Mouse (Mus musculus): ENCODE measurements around the gene Bin2. TPM values are rescaled to one million over a fixed set of nuclear protein-coding genes. Genes with fewer than 3 reads are reported as not detected.

The Bin2 gene
- polyA plus RNA-seq, 1 experiment from 2014 or later: 2.1 TPM

DNA sequence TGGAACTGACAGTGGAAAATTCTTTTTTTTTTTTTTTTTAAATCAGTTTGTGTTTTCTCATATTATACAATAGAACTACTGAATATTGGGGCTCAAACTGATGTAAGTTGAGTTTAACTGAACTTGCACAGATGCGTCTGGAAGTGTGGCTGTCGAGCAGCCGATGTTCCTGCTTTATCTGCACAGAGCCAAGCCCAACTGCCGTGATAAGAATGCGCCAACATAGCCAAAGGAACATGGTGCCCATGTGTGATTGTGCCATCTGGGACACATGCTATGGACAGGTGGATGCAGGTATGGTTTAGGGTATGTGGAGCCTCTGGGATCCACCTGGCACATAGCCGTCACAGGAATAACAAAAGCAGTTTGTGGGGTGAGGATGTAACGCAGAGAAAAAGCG lies 16.5 kb upstream of the Bin2 start:
- Histone ChIP-seq H3K4me2 (replicated peaks; ENCODE audit: low read depth, low read length) (no peak overlapping the region), H3K27me3 (ENCODE audit: insufficient read depth, low read length) (no peaks in the 10 kb centered on the region), H3K9me3 (ENCODE audit: low read length) (peaks cover 9% of the 10 kb centered on the region), H3K9ac (replicated peaks; ENCODE audit: low read length) (no peak overlapping the region), H3K36me3 (ENCODE audit: insufficient read depth, low read length) (0 out of 2 replicates have a peak, but pooled peaks cover 3% of the 10 kb centered on the region), H3K4me3 (ENCODE audit: low read length) (no peak overlapping the region), H3K4me1 (ENCODE audit: insufficient read depth, low read length) (peaks cover 19% of the 10 kb centered on the region), H3K27ac (ENCODE audit: low read length) (no peak overlapping the region)
- WGBS: 92% methylated on average over 8 of the region's 8 CpGs
- no peak for ATAC-seq (ENCODE audit: low FRiP score, low TSS enrichment)

DNA sequence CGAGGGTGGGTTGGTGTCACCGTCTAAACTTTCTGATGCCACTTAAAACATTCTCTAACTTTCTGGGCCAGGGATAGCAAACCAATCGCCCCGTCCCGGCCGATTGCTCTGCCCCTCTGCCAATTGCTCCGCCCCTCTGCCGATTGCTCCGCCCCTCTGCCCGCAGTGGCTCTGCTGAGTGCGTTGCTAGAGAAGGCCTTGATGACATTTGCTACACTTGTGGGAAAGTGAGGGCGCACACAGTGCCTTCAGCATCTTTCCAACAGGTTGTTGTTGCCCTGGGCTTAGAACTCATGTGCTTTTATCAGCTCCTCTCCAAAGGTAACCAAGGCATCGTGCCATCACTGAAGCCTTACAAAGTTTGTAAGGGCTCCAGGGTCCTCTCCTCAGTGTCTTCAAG lies 15.9 kb upstream of the Bin2 start:
- Histone ChIP-seq H3K4me2 (replicated peaks; ENCODE audit: low read depth, low read length) (no peak overlapping the region), H3K9ac (replicated peaks; ENCODE audit: low read length) (no peak overlapping the region), H3K27me3 (ENCODE audit: insufficient read depth, low read length) (no peaks in the 10 kb centered on the region), H3K36me3 (ENCODE audit: insufficient read depth, low read length) (0 out of 2 replicates have a peak, but pooled peaks cover under 1% of the 10 kb centered on the region), H3K4me3 (ENCODE audit: low read length) (no peak overlapping the region), H3K4me1 (ENCODE audit: insufficient read depth, low read length) (peaks cover 25% of the 10 kb centered on the region), H3K9me3 (ENCODE audit: low read length) (peaks cover 3% of the 10 kb centered on the region), H3K27ac (ENCODE audit: low read length) (no peak overlapping the region)
- 29% methylated on average over 13 of the region's 13 CpGs for WGBS
- ATAC-seq (ENCODE audit: low FRiP score, low TSS enrichment): no peak

DNA sequence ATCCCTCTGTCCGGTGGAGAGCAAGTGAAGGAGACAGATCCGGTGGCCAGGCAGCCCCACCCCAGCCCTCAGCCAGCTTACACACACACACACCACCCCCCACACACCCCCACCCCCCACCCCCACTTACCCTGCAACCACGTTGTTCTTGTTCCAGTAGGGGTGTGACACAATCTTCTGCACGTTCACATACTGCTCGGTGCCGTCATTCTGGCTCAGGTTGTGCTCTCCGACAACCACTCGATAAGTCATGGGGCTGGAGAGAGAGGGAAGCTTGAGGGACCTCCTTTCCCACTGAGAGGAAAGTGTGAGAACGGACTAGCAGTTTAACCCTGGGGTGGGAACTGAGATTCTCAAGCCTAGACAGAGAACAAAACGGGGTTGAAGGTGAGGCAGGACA lies 15.1 kb upstream of the Bin2 start:
- Histone ChIP-seq H3K4me2 (replicated peaks; ENCODE audit: low read depth, low read length) (no peak overlapping the region), H3K9ac (replicated peaks; ENCODE audit: low read length) (no peak overlapping the region), H3K4me3 (ENCODE audit: low read length) (no peak overlapping the region), H3K4me1 (ENCODE audit: insufficient read depth, low read length) (peaks cover 33% of the 10 kb centered on the region), H3K36me3 (ENCODE audit: insufficient read depth, low read length) (no peaks in the 10 kb centered on the region), H3K27ac (ENCODE audit: low read length) (no peak overlapping the region), H3K9me3 (ENCODE audit: low read length) (no peaks in the 10 kb centered on the region; the same call in 1 of the 2 replicates), H3K27me3 (ENCODE audit: insufficient read depth, low read length) (no peaks in the 10 kb centered on the region)
- WGBS: 61% methylated on average over 10 of the region's 10 CpGs
- no peak for ATAC-seq (ENCODE audit: low FRiP score, low TSS enrichment)

DNA sequence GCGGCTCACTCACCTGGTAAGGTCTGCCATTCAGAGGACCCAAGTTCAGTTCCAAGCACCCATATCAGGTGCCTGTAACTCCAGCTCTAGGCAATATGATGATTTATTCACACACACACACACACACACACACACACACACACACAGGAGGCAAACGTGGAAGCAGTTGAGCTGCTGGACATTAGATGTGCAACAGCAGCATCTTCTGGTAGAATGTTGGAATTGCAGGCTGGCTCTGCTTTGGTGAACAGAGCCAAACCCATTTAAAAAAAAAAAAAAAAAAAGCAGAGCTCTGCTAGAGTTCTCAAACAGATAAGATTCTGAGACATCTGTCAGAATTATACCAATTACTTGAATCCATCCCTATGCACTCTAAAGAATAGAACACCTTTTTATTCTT lies 13.7 kb upstream of the Bin2 start:
- no peak for ATAC-seq (ENCODE audit: low FRiP score, low TSS enrichment)
- Histone ChIP-seq H3K4me1 (ENCODE audit: insufficient read depth, low read length) (peaks cover 42% of the 10 kb centered on the region), H3K4me3 (ENCODE audit: low read length) (no peak overlapping the region), H3K4me2 (replicated peaks; ENCODE audit: low read depth, low read length) (no peak overlapping the region), H3K27me3 (ENCODE audit: insufficient read depth, low read length) (no peaks in the 10 kb centered on the region), H3K27ac (ENCODE audit: low read length) (no peak overlapping the region), H3K9me3 (ENCODE audit: low read length) (no peaks in the 10 kb centered on the region), H3K36me3 (ENCODE audit: insufficient read depth, low read length) (no peaks in the 10 kb centered on the region), H3K9ac (replicated peaks; ENCODE audit: low read length) (no peak overlapping the region)
- WGBS: 50% methylated on average over 2 of the region's 2 CpGs

DNA sequence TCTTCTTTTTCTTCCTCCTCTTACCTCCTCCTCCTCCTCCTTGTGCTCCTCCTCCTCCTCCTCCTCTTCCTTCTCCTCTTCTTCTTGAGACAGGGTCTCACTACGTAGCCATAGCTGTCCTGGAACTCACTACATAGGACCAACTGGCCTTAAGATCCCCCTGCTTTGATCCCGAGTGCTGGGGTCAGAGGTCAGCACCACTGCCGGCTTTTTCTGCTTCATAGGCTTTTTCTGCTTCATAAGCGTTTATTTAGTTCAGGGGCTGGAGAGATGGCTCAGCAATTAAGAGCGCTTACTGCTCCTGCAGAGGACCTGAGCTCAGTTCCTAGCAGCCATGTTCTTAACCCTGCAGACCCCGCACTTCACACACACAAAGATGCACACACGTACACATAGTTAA lies 12.4 kb upstream of the Bin2 start:
- Histone ChIP-seq H3K4me3 (ENCODE audit: low read length) (no peak overlapping the region), H3K27me3 (ENCODE audit: insufficient read depth, low read length) (no peaks in the 10 kb centered on the region), H3K4me1 (ENCODE audit: insufficient read depth, low read length) (peaks cover 37% of the 10 kb centered on the region), H3K9ac (replicated peaks; ENCODE audit: low read length) (no peak overlapping the region), H3K27ac (ENCODE audit: low read length) (no peak overlapping the region), H3K9me3 (ENCODE audit: low read length) (no peaks in the 10 kb centered on the region), H3K36me3 (ENCODE audit: insufficient read depth, low read length) (no peaks in the 10 kb centered on the region), H3K4me2 (replicated peaks; ENCODE audit: low read depth, low read length) (no peak overlapping the region)
- WGBS: 30% methylated on average over 7 of the region's 7 CpGs
- no peak for ATAC-seq (ENCODE audit: low FRiP score, low TSS enrichment)

DNA sequence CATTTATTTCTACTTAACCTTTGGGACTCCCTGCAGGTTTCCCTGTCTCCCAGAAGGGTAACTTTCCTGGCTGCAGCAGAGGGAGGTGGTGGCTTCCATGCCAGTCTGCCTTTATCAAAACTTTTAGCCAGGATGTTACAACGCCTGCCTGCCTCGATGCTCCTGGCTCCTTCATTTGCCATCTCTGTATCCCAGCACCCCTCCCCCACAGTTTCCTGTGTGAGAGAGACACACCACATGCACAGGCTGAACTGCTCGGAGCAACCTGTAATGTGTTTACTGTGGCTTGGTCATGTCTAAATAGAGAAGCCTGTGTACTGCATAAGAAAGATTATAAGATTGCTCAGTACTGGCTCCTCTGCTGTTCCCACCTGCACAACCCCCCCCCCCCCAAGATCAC lies 11.0 kb upstream of the Bin2 start:
- H3K9me3 ChIP-seq (ENCODE audit: low read length): no peaks in the 10 kb centered on the region
- no peaks in the 10 kb centered on the region for H3K36me3 ChIP-seq (ENCODE audit: insufficient read depth, low read length)
- 0 out of 2 replicates have a peak overlapping the region, but pooled peaks have one; percentile 19 for H3K4me2 ChIP-seq (replicated peaks; ENCODE audit: low read depth, low read length)
- ATAC-seq (ENCODE audit: low FRiP score, low TSS enrichment): no peak; the same call in 1 of the 2 replicates
- H3K4me3 ChIP-seq (ENCODE audit: low read length): no peak overlapping the region
- H3K27me3 ChIP-seq (ENCODE audit: insufficient read depth, low read length): no peaks in the 10 kb centered on the region
- H3K4me1 ChIP-seq (ENCODE audit: insufficient read depth, low read length): peaks cover 40% of the 10 kb centered on the region
- H3K9ac ChIP-seq (replicated peaks; ENCODE audit: low read length): peak overlapping the region; percentile 24; the same call in 1 of the 2 replicates
- peak overlapping the region; percentile 85 for H3K27ac ChIP-seq (ENCODE audit: low read length)
- 34% methylated on average over 3 of the region's 3 CpGs for WGBS

DNA sequence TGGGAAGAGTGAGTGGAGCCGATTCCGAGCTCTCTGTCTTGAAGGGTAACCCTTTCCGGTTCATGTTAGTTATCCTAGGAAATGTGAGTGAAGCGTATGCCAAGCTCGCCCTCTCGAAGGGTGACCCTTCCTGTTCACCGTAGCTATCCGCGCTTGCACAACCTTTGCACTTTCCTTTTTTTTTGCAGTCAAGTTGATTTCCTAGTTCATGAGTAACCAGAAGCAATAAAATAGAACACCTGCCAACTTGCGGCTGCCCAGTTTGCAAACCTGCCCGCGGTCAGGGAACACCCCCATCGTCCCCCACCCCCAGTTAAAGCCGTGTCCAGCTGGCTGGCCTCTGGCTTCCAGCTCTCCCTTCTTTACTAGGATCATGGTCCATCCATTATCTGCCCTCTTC lies 9.7 kb upstream of the Bin2 start:
- Histone ChIP-seq H3K9ac (replicated peaks; ENCODE audit: low read length) (0 out of 2 replicates have a peak overlapping the region, but pooled peaks have one; percentile 22), H3K36me3 (ENCODE audit: insufficient read depth, low read length) (no peaks in the 10 kb centered on the region), H3K27ac (ENCODE audit: low read length) (peak overlapping the region; percentile 85), H3K4me3 (ENCODE audit: low read length) (no peak overlapping the region), H3K4me2 (replicated peaks; ENCODE audit: low read depth, low read length) (peak overlapping the region; percentile 14; the same call in 1 of the 2 replicates), H3K9me3 (ENCODE audit: low read length) (no peaks in the 10 kb centered on the region), H3K4me1 (ENCODE audit: insufficient read depth, low read length) (peaks cover 48% of the 10 kb centered on the region), H3K27me3 (ENCODE audit: insufficient read depth, low read length) (no peaks in the 10 kb centered on the region)
- ATAC-seq (ENCODE audit: low FRiP score, low TSS enrichment): peak; percentile 49
- 34% methylated on average over 14 of the region's 14 CpGs for WGBS

DNA sequence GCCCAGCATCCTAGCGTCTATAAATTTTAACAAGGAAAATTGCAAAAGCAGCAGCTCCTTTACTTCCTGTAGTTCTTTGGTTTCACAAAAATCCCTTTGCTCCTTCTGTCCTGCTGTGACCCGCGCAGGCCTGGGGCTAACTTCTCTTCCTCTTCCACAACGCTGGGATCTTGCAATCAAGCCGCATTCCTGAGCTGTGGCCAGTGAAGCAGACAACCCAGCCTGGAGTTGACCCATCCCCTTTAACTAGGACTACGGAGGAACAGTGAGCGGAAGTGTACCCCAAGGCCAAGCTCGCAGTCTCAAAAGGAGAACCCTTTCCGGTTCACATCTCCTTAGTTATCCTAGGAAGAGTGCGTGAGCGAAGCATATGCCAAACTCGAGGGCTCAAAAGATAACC lies 9.2 kb upstream of the Bin2 start:
- no peak overlapping the region for H3K4me3 ChIP-seq (ENCODE audit: low read length)
- no peaks in the 10 kb centered on the region for H3K36me3 ChIP-seq (ENCODE audit: insufficient read depth, low read length)
- peaks cover 48% of the 10 kb centered on the region for H3K4me1 ChIP-seq (ENCODE audit: insufficient read depth, low read length)
- no peaks in the 10 kb centered on the region for H3K9me3 ChIP-seq (ENCODE audit: low read length)
- peak overlapping the region; percentile 85 for H3K27ac ChIP-seq (ENCODE audit: low read length)
- no peak overlapping the region for H3K9ac ChIP-seq (replicated peaks; ENCODE audit: low read length)
- 45% methylated on average over 12 of the region's 12 CpGs for WGBS
- no peaks in the 10 kb centered on the region for H3K27me3 ChIP-seq (ENCODE audit: insufficient read depth, low read length)
- ATAC-seq (ENCODE audit: low FRiP score, low TSS enrichment): peak; percentile 62; the same call in 1 of the 2 replicates
- peak overlapping the region; percentile 14; the same call in 1 of the 2 replicates for H3K4me2 ChIP-seq (replicated peaks; ENCODE audit: low read depth, low read length)

DNA sequence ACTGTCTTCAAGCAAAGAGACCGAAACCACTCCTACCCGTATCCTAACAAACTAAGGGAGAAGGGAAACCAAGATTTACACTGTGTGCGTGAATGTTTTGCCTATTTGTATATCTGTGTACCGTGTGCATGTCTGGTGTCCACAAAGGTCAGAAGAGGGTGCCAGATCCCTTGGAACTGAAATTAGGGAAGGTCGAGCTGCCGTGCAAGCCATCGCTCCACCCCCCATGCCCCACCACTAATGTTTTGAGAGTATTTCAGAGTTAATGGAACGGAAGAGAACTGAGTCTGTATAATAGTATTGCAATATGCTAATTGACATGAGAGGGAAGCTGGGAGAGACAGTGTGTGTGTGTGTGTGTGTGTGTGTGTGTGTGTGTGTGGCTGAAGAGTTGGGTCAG lies 8.3 kb upstream of the Bin2 start:
- WGBS: 80% methylated on average over 8 of the region's 8 CpGs

DNA sequence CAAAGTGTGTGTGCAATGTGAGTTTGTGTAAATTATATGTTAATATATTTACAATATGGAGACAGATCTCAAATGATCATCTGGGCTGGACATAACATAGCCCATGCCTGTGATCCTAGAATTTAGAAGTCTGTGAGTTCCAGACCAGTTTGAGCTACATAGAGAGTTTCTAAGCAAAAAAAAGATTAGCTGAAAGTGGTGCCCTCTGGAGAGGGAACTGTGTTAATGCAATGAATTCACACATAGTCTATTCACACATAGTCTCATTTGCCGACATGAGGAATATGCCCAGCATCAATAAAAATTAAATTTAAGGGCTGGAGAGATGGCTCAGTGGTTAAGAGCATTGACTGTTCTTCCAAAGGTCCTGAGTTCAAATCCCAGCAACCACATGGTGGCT lies 7.2 kb upstream of the Bin2 start:
- no peaks in the 10 kb centered on the region for H3K9me3 ChIP-seq (ENCODE audit: low read length)
- no peak overlapping the region for H3K4me2 ChIP-seq (replicated peaks; ENCODE audit: low read depth, low read length)
- no peak for ATAC-seq (ENCODE audit: low FRiP score, low TSS enrichment)
- no peaks in the 10 kb centered on the region for H3K36me3 ChIP-seq (ENCODE audit: insufficient read depth, low read length)
- no peak overlapping the region for H3K27ac ChIP-seq (ENCODE audit: low read length)
- WGBS: 80% methylated on average over 1 of the region's 1 CpGs
- no peaks in the 10 kb centered on the region for H3K27me3 ChIP-seq (ENCODE audit: insufficient read depth, low read length)
- no peak overlapping the region for H3K9ac ChIP-seq (replicated peaks; ENCODE audit: low read length)
- peaks cover 43% of the 10 kb centered on the region for H3K4me1 ChIP-seq (ENCODE audit: insufficient read depth, low read length)
- no peak overlapping the region for H3K4me3 ChIP-seq (ENCODE audit: low read length)

More for the DNA sequence above, 8.3 kb upstream of the Bin2 start:
- Histone ChIP-seq H3K4me2 (replicated peaks; ENCODE audit: low read depth, low read length) (no peak overlapping the region), H3K9me3 (ENCODE audit: low read length) (no peaks in the 10 kb centered on the region), H3K4me1 (ENCODE audit: insufficient read depth, low read length) (peaks cover 48% of the 10 kb centered on the region), H3K36me3 (ENCODE audit: insufficient read depth, low read length) (no peaks in the 10 kb centered on the region), H3K4me3 (ENCODE audit: low read length) (no peak overlapping the region), H3K9ac (replicated peaks; ENCODE audit: low read length) (no peak overlapping the region), H3K27ac (ENCODE audit: low read length) (peak overlapping the region; percentile 85), H3K27me3 (ENCODE audit: insufficient read depth, low read length) (no peaks in the 10 kb centered on the region)
- ATAC-seq (ENCODE audit: low FRiP score, low TSS enrichment): no peak

Data from kidney, embryonic 16.5 days (tissue).